Mouse (Mus musculus) mesoderm, embryonic 11.5 days (tissue): ENCODE results near the gene Srgap2.
"Not testable (repeated sequence)": the region's sequence is repeated elsewhere in the genome, so short reads cannot be mapped to it uniquely, and the experiment has no call there.

Experiments used
- DNase-seq: peaks from one replicate; pipeline ENCODE4 v3.0.0-alpha.2; 2012; ENCODE audit warnings: low read depth, low spot score

The Srgap2 gene

GRCm38 (mm10) chr1:131288938-131289337 lies 238.2 kb downstream of the Srgap2 start:
- no peak for DNase-seq

- no peak for DNase-seq
These were observed 239.9 kb downstream of the Srgap2 start for GRCm38 (mm10) chr1:131287267-131287666.

DNA sequence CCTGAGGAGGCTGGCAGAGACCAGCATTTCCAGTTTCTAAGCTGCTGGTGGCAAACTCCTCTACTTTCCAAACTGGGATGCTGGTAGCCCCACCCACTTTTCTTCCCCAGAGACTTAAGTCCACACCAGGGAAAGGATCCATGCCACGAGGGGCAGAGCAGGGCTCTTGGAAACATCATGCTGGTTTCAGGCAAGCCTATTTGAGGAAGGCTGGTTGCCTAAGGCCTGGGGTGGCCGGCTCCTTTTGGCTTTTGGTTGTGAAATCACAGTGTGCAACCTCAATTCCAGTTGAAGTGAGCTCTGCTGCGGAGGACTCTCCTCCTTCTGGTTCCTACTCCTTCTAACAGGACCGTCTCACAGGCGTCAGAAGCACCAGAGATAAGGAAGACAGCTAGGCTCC lies 240.3 kb downstream of the Srgap2 start:
- no peak for DNase-seq

DNA sequence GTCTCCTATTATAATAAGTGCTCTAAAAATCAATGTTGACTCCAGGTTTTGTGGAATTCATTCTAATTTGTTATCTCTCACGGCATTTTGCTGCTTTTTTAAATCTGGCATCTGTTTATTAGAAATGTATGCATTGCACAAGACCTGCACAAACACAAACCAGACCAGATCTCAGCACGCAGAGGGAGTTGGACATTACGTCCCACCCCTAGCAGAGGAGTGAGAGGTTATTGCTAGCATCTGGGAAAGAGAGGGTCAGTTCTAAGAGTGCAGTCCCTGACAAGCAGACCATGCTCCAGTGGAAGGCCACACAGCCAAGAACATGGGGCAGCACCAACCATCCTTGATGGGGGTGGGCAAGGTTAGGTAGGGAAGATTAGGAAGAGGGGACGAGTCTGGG lies 242.5 kb downstream of the Srgap2 start:
- DNase-seq, result no peak

DNA sequence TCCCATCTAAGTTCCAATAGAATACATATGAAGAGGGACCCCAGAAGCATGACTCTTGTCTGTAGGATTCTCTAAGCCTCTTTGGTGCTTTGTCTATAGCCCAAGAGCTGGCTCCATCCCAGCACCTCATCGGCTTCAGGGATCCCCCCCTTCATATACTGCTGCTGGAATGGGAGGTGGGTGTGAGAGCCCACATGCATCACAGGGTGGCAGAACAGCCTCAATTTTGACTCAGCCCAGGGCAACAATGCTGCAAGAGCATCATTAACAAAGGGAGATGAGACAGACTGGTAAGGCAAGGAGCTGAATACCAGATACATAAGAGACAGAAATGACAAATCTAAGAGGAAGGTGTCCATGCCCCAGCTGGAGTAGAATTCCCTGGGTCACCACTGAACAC lies 243.0 kb downstream of the Srgap2 start:
- DNase-seq, result no peak

GRCm38 (mm10) chr1:131281731-131282130 lies 245.4 kb downstream of the Srgap2 start:
- DNase-seq, result no peak

GRCm38 (mm10) chr1:131280280-131280679 lies 246.9 kb downstream of the Srgap2 start:
- no peak for DNase-seq

GRCm38 (mm10) chr1:131279456-131279776 lies 247.7 kb downstream of the Srgap2 start, which contains the start of gene Ikbke:
Gene Ikbke, minus strand, starts transcription at chr1:131279606.
- no peak for DNase-seq

DNA sequence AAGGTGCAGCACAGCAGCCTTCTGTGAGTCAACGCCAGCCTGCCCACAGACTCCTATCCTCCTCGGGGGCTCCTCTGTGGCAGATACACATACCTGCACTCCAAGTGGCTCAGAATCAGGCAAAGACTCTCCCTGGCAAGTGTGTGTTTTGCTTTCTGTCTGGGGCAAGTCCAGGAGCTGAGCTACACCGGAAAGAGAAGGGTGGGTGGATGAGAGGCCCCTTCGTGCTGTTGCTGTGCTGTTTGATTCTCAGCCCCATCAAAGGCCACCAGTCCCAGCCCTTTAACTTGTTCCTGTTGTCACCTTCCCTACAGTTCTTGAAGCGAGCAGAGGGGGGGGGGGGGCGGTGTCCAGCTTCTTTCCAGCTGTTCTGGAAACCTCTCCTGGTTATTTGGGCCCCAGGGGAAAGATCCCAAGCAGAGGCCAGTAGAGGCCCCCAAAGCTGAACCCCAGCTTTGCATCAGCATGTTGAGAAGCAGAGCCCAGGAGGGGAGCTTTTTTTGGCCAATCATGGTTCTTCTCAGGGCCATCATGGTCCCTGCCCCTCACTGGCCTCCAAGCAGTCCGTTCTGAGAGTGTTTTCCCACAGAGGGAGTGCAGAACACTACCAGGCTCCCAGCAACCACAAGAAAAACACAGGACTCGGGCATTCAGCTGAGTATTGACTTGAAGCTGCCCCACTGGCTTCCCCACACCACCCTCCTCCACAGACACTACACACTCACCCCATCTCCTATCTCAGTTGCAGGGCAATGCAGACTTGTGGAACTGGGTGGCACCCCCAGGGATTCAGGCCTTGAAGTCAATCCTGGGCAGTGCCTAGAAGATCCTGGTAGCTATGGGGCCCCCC lies 248.3 kb downstream of the Srgap2 start:
- DNase-seq, result no peak

DNA sequence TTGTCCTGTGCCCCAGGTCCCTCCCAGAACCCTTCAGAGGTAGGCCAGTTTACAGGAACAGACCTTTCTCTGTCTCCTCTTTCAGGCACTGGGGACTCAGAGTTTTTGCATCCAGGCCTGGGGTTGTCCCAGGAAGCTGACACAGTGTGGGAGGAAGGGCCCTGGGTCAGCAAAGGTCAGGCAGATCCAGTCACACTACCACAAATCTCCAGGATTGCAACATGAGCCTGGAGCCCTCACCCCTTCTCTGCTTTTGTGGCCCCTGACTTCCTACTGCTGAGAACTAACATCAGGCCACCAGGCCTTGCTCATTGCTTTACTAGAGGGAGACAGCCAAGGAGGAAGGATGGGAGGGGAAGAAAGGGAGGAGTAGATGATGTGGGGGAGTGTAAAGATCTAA lies 250.3 kb downstream of the Srgap2 start:
- DNase-seq, result no peak

DNA sequence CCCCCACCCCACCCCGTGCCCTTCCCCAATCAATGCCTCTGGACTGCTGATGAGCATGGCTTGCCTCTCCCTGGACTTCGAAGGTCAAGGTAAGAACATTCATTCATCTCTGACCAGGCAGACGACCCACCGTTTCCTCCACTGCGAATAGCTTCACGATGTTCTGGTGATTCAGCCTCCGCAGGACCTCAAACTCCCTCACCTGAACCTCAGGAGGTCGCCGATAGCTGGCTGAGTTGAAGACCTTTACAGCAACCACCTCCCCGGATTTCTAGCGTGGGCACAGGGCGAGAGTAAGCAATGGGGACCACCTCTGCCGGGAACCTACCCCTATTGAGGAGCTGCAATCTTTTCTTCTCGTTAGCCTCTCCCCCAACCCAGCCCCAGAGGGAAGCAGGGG lies 251.6 kb downstream of the Srgap2 start:
- DNase-seq, result no peak

DNA sequence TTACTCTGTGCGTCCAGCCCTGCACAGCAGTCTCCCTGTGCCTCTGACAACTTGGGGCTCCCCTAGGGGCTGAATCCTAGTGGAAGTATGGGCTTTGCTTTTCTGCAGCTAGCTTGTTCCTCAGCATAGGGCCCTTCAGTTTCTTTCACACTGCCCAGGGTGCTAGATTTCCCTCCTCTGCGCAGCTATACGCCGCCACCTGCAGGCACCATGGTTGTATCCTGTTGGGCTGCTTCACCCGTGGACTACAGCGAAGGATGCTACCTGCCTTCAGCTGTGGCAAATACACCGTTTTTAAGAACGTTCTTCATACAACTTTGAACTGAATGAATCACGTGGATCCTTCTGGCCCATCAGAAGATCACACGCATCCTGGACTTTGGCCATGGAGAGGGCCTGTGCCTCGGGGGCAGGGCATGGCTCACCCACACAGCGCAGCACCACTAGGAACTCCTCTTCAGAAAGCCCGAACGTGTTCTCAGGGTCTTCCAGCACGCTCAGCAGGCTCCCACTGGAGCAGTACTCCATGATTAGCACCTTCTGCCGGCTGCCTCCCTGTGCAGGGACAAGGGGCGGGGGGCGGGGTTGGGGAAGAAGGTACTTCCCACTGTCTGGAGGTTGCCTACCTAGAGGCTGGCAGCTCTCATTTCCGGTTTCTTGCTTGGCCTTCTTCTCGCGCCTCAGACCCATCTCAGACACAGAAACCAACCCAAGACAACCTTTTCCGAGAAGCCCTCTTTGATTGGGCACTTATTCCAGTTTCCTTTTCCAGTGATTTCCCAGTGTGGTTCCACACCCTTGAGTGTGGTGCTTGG lies 252.2 kb downstream of the Srgap2 start:
- DNase-seq, result no peak

GRCm38 (mm10) chr1:131269797-131270578 lies 257.2 kb downstream of the Srgap2 start:
- DNase-seq, result peak; percentile 88

GRCm38 (mm10) chr1:131268776-131269175 lies 258.4 kb downstream of the Srgap2 start:
- DNase-seq, result no peak

DNA sequence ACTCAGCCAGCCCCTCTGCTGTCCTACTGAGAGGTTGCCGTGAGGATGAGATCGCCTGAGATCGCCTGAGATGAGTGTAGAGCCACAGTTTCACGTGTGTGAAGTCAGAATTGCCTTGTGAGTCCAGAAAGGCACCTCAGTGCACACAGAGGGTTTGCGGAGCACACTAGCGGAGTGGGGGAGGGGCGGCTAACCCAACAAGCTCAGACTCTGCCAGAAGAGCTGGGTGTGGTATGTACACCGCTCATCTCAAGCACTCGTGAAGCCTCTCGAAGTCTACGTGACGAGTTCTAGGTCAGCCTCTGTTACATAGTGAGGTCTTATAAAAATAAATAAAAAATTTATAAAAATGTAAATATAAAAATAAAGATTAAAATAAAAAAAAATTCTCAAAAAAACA lies 263.2 kb downstream of the Srgap2 start:
- no peak for DNase-seq

GRCm38 (mm10) chr1:131260309-131260656 lies 266.9 kb downstream of the Srgap2 start:
- peak; percentile 84 for DNase-seq

DNA sequence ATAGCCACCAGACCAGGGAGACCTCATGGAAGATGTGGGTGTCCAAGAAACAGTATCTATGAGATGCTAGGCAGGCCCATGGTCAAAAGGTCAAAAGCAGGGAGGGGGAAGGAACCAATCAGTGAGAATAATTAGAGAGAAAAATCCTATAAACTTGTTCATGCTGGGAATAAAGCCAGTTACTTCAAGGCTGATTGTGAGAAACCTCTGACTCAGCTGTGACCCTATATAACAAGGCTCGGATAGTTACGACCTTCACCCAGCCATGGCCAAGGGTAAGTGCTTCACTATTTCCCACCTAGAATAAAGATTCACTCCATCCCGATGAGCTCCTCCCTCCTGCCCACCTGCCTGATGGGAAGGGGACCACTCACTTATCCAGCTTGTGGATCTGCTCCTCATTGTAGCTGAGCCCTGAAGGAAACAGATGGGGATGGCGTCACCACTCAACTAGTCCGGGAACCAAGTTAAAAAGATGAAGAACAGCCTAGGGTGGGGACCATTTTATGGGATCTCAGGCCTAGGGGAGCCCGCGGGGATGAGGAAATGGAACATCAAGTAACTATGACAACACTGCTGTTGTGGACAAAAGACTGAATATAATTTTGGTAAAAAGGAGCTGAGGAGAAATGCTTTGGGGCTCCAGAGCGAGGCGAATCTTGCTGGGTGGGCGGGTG lies 267.4 kb downstream of the Srgap2 start:
- DNase-seq, result no peak

GRCm38 (mm10) chr1:131257288-131257687 lies 269.9 kb downstream of the Srgap2 start:
- DNase-seq, result no peak

- DNase-seq, result not testable (repeated sequence)
These were observed 274.5 kb downstream of the Srgap2 start for GRCm38 (mm10) chr1:131252516-131253250.

GRCm38 (mm10) chr1:131246433-131247395 lies 280.4 kb downstream of the Srgap2 start:
- peak; percentile 53 for DNase-seq
